Mouse (Mus musculus) heart, postnatal 0 days (tissue): ENCODE data around the gene Pde4a. TPM values are rescaled to one million over a fixed set of nuclear protein-coding genes. Genes with fewer than 3 reads are reported as not detected.
A peak's percentile ranks its signal among the peaks of the same experiment; 100 is the strongest.
"Not testable (repeated sequence)": the region's sequence is repeated elsewhere in the genome, so short reads cannot be mapped to it uniquely, and the experiment has no call there.

Source experiments
- ATAC-seq: fragments of 200-750 bp; cut with Nextera tagmentation; 2 replicates; pipeline ENCODE4 v1.8.0; 2017; ENCODE audit warnings: low read depth, moderate number of reproducible peaks, moderate library complexity; ENCODE audit not compliant: insufficient read depth
- DNase-seq: peaks from one replicate; pipeline ENCODE4 v3.0.0-alpha.2; 2016; ENCODE audit warnings: low spot score
- H3K27ac ChIP-seq: fragments of 300-500 bp; sonication (generic); 2 replicates; pipeline ENCODE4 v1.5.1; 2014; ENCODE audit warnings: low read depth, mild to moderate bottlenecking
- H3K27me3 ChIP-seq: fragments of 300-500 bp; sonication (generic); 2 replicates; pipeline ENCODE4 v1.6.1; 2014; ENCODE audit warnings: low read length, mixed read lengths; ENCODE audit not compliant: control insufficient read depth, insufficient read depth
- H3K36me3 ChIP-seq: fragments of 300-500 bp; sonication (generic); replicated peaks from 2 replicates; pipeline ENCODE4 v1.6.1; 2014; ENCODE audit warnings: low read length, mixed read lengths; ENCODE audit not compliant: control insufficient read depth, insufficient read depth
- H3K4me1 ChIP-seq: fragments of 300-500 bp; sonication (generic); 2 replicates; pipeline ENCODE4 v1.6.1; 2014; ENCODE audit warnings: antibody characterized with exemption; ENCODE audit not compliant: control insufficient read depth, insufficient read depth
- H3K4me2 ChIP-seq: fragments of 300-500 bp; sonication (generic); 2 replicates; pipeline ENCODE4 v1.6.1; 2014; ENCODE audit warnings: low read depth, mild to moderate bottlenecking, low read length, moderate library complexity
- H3K4me3 ChIP-seq: fragments of 300-500 bp; sonication (generic); 2 replicates; pipeline ENCODE4 v1.5.1; 2014; ENCODE audit warnings: low read depth, low read length
- H3K9ac ChIP-seq: fragments of 300-500 bp; sonication (generic); replicated peaks from 2 replicates; pipeline ENCODE4 v1.6.1; 2014; ENCODE audit warnings: low read depth, low read length, mixed read lengths
- H3K9me3 ChIP-seq: fragments of 300-500 bp; sonication (generic); replicated peaks from 2 replicates; pipeline ENCODE4 v1.6.1; 2016; ENCODE audit warnings: low read length; ENCODE audit not compliant: control insufficient read depth
- CTCF ChIP-seq: IDR thresholded peaks from 2 replicates; pipeline ENCODE4 v1.5.1; 2016; ENCODE audit warnings: antibody characterized with exemption, control low read depth, low read depth
- EP300 ChIP-seq: IDR thresholded peaks from 2 replicates; pipeline ENCODE4 v1.6.1; 2016; ENCODE audit warnings: antibody characterized with exemption, low read depth
- WGBS: fragments of 180-500 bp; shearing (Covaris S2); extraction: QIAGEN DNeasy Blood & Tissue Kit; methylation state at CpG from one replicate; pipeline ENCODE4 v1.1.7; 2014; 5-methylcytosine and 5-hydroxymethylcytosine counted together
- polyA plus RNA-seq: library from polyadenylated mRNA; unstranded; fragments of >200 nt; fragmentation: Nextera tagmentation; extraction: Ambion mirVana; gene quantifications from 2 replicates; pipeline ENCODE4 v1.2.1, GENCODE M21; 2015
- total RNA-seq: library from RNA; depleted of rRNA; stranded (reverse); fragments of >200 nt; gene quantifications from 2 replicates; pipeline ENCODE4 v1.2.3, GENCODE M21; 2014; ENCODE audit warnings: low replicate concordance

Gene Pde4a
- total and polyA plus RNA-seq, 2 experiments from 2014 or later, result 14.6 to 17.5 TPM

- ATAC-seq, result peak; percentile 29
- 33% methylated on average over 2 of the region's 2 CpGs for WGBS
- H3K27ac ChIP-seq, result peak overlapping the region; percentile 80
- H3K4me2 ChIP-seq, result peak overlapping the region; percentile 77
- DNase-seq, result peak; percentile 51
- H3K27me3 ChIP-seq, result no peaks in the 10 kb centered on the region
- no peak overlapping the region; the same call in 1 of the 2 replicates for H3K9ac ChIP-seq
- no peak for TF ChIP-seq CTCF
- TF ChIP-seq EP300, result no peak
- H3K4me3 ChIP-seq, result peak overlapping the region; percentile 58
- H3K36me3 ChIP-seq, result no peaks in the 10 kb centered on the region
- H3K4me1 ChIP-seq, result peaks cover 23% of the 10 kb centered on the region; the same call in 1 of the 2 replicates
- no peaks in the 10 kb centered on the region for H3K9me3 ChIP-seq
Measured at GRCm38 (mm10) chr9:21184733-21185132, 19.2 kb downstream of the Pde4a start.

GRCm38 (mm10) chr9:21185436-21185835, 19.9 kb downstream of the Pde4a start:
- DNase-seq (peak; percentile 27), ATAC-seq (peak; percentile 37; the same call in 1 of the 2 replicates)
- 47% methylated on average over 5 of the region's 5 CpGs for WGBS
- Histone ChIP-seq H3K9me3 (no peaks in the 10 kb centered on the region), H3K4me3 (no peak overlapping the region), H3K9ac (no peak overlapping the region), H3K36me3 (no peaks in the 10 kb centered on the region), H3K27ac (peak overlapping the region; percentile 80), H3K4me2 (no peak overlapping the region), H3K27me3 (no peaks in the 10 kb centered on the region), H3K4me1 (peaks cover 23% of the 10 kb centered on the region; the same call in 1 of the 2 replicates)
- TF ChIP-seq CTCF (no peak), EP300 (no peak)

GRCm38 (mm10) chr9:21189905-21190304, 24.4 kb downstream of the Pde4a start:
- TF ChIP-seq EP300, result no peak
- TF ChIP-seq CTCF, result no peak; the same call in 1 of the 2 replicates
- ATAC-seq, result no peak
- 51% methylated on average over 7 of the region's 7 CpGs for WGBS

GRCm38 (mm10) chr9:21190670-21191069, 25.2 kb downstream of the Pde4a start:
- H3K4me3 ChIP-seq, result no peak overlapping the region
- H3K36me3 ChIP-seq, result peaks cover 38% of the 10 kb centered on the region
- no peaks in the 10 kb centered on the region for H3K4me1 ChIP-seq
- no peaks in the 10 kb centered on the region for H3K27me3 ChIP-seq
- H3K27ac ChIP-seq, result no peak overlapping the region
- H3K9me3 ChIP-seq, result no peaks in the 10 kb centered on the region
- H3K9ac ChIP-seq, result no peak overlapping the region
- no peak overlapping the region for H3K4me2 ChIP-seq
- TF ChIP-seq CTCF, result no peak
- DNase-seq (no peak), ATAC-seq (no peak)
- 73% methylated on average over 3 of the region's 3 CpGs for WGBS

More at GRCm38 (mm10) chr9:21189905-21190304, 24.4 kb downstream of the Pde4a start:
- no peak overlapping the region for H3K4me2 ChIP-seq
- peaks cover 38% of the 10 kb centered on the region for H3K36me3 ChIP-seq
- no peaks in the 10 kb centered on the region for H3K9me3 ChIP-seq
- H3K4me3 ChIP-seq, result no peak overlapping the region
- no peak overlapping the region for H3K27ac ChIP-seq
- DNase-seq, result peak; percentile 17
- no peak overlapping the region for H3K9ac ChIP-seq
- no peaks in the 10 kb centered on the region for H3K27me3 ChIP-seq
- 0 out of 2 replicates have a peak, but pooled peaks cover under 1% of the 10 kb centered on the region for H3K4me1 ChIP-seq

GRCm38 (mm10) chr9:21193786-21194185, 28.3 kb downstream of the Pde4a start:
- no peak for DNase-seq
- no peak overlapping the region for H3K27ac ChIP-seq
- H3K27me3 ChIP-seq, result no peaks in the 10 kb centered on the region
- no peak overlapping the region for H3K9ac ChIP-seq
- 81% methylated on average over 3 of the region's 3 CpGs for WGBS
- H3K36me3 ChIP-seq, result peaks cover 42% of the 10 kb centered on the region
- no peaks in the 10 kb centered on the region for H3K4me1 ChIP-seq
- no peak overlapping the region for H3K4me3 ChIP-seq
- no peaks in the 10 kb centered on the region for H3K9me3 ChIP-seq
- TF ChIP-seq CTCF (no peak), EP300 (no peak)
- no peak overlapping the region for H3K4me2 ChIP-seq
- ATAC-seq, result no peak

GRCm38 (mm10) chr9:21194787-21195493, 29.4 kb downstream of the Pde4a start:
- no peak for TF ChIP-seq CTCF
- no peak for TF ChIP-seq EP300
- 88% methylated on average over 4 of the region's 4 CpGs for WGBS
- Histone ChIP-seq H3K4me3 (no peak overlapping the region), H3K4me2 (no peak overlapping the region), H3K9me3 (no peaks in the 10 kb centered on the region), H3K9ac (no peak overlapping the region), H3K36me3 (peaks cover 52% of the 10 kb centered on the region), H3K27me3 (no peaks in the 10 kb centered on the region), H3K4me1 (no peaks in the 10 kb centered on the region), H3K27ac (no peak overlapping the region)
- no peak for ATAC-seq
- no peak for DNase-seq

GRCm38 (mm10) chr9:21195736-21196505, 30.4 kb downstream of the Pde4a start:
- not testable (repeated sequence) for DNase-seq, H3K27ac ChIP-seq, H3K9ac ChIP-seq, H3K9me3 ChIP-seq, H3K4me1 ChIP-seq, ATAC-seq, H3K4me3 ChIP-seq, H3K4me2 ChIP-seq, H3K27me3 ChIP-seq
- H3K36me3 ChIP-seq, result peaks cover 59% of the 10 kb centered on the region
- WGBS, result 61% methylated on average over 7 of the region's 7 CpGs
